Mouse (Mus musculus) testis, postnatal 10 days (tissue): Measurements from ENCODE around the gene Dlk1.
"Not testable (repeated sequence)": the region's sequence is repeated elsewhere in the genome, so short reads cannot be mapped to it uniquely, and the experiment has no call there.

Source experiments
- DNase-seq: peaks from one replicate; pipeline ENCODE4 v3.0.0; 2021; ENCODE audit warnings: low spot score

Gene Dlk1

GRCm38 (mm10) chr12:109439974-109440373 is 12.6 kb upstream of the Dlk1 start:
- peak; percentile 58 for DNase-seq

GRCm38 (mm10) chr12:109441366-109441765 is 11.3 kb upstream of the Dlk1 start:
- no peak for DNase-seq

- no peak for DNase-seq
Measured at GRCm38 (mm10) chr12:109442115-109442514, 10.5 kb upstream of the Dlk1 start.

- no peak for DNase-seq
Measured at GRCm38 (mm10) chr12:109443276-109443675, 9.3 kb upstream of the Dlk1 start.

- no peak for DNase-seq
Measured at GRCm38 (mm10) chr12:109444999-109445398, 7.6 kb upstream of the Dlk1 start.

GRCm38 (mm10) chr12:109445499-109446235 is 7.0 kb upstream of the Dlk1 start:
- DNase-seq = peak; percentile 58

- DNase-seq = no peak
Measured at GRCm38 (mm10) chr12:109446236-109446941, 6.2 kb upstream of the Dlk1 start.

GRCm38 (mm10) chr12:109449421-109450411 is 2.9 kb upstream of the Dlk1 start:
- DNase-seq = no peak

- peak; percentile 62 for DNase-seq
Measured at GRCm38 (mm10) chr12:109453065-109453997, 708 bp downstream of the Dlk1 start.

GRCm38 (mm10) chr12:109454137-109454536 is 1.5 kb downstream of the Dlk1 start:
- no peak for DNase-seq

- no peak for DNase-seq
Measured at GRCm38 (mm10) chr12:109456531-109457202, 4.0 kb downstream of the Dlk1 start.

GRCm38 (mm10) chr12:109457836-109458235 is 5.2 kb downstream of the Dlk1 start:
- DNase-seq = no peak

GRCm38 (mm10) chr12:109458896-109459295 is 6.3 kb downstream of the Dlk1 start:
- DNase-seq = no peak

GRCm38 (mm10) chr12:109459481-109460401 is 7.1 kb downstream of the Dlk1 start:
- no peak for DNase-seq

- DNase-seq = peak; percentile 38
Measured at GRCm38 (mm10) chr12:109462594-109462993, 10.0 kb downstream of the Dlk1 start.

- not testable (repeated sequence) for DNase-seq
Measured at GRCm38 (mm10) chr12:109467417-109467816, 14.8 kb downstream of the Dlk1 start.

- DNase-seq = no peak
Measured at GRCm38 (mm10) chr12:109469793-109470192, 17.2 kb downstream of the Dlk1 start.

- DNase-seq = no peak
Measured at GRCm38 (mm10) chr12:109472627-109473026, 20.0 kb downstream of the Dlk1 start.

- peak; percentile 72 for DNase-seq
Measured at GRCm38 (mm10) chr12:109473575-109473976, 21.0 kb downstream of the Dlk1 start.
